Mouse (Mus musculus) lung, postnatal 0 days (tissue): ENCODE measurements at regions not wholly inside any gene's neighbourhood (a gene's known extent, or its start where the extent isn't known, plus 50 kb on each side); places are given as distances from the start of the nearest gene placed in this dataset.
A peak's percentile ranks its signal among the peaks of the same experiment; 100 is the strongest.

Source experiments
- ATAC-seq: fragments of 200-750 bp; cut with Nextera tagmentation; 2 replicates; pipeline ENCODE4 v1.8.0; 2017; ENCODE audit warnings: moderate library complexity
- DNase-seq: peaks from one replicate; pipeline ENCODE4 v3.0.0-alpha.2; 2016; ENCODE audit warnings: low spot score
- H3K27ac ChIP-seq: fragments of 300-500 bp; sonication (generic); 2 replicates; pipeline ENCODE4 v1.5.1; 2014; ENCODE audit warnings: antibody characterized with exemption, mild to moderate bottlenecking, low read length, mixed read lengths
- H3K27me3 ChIP-seq: fragments of 300-500 bp; sonication (generic); replicated peaks from 2 replicates; pipeline ENCODE4 v1.6.1; 2014; ENCODE audit warnings: low read length, mixed read lengths; ENCODE audit not compliant: insufficient read depth
- H3K36me3 ChIP-seq: fragments of 300-500 bp; sonication (generic); 2 replicates; pipeline ENCODE4 v1.6.1; 2014; ENCODE audit warnings: low read length, mixed read lengths; ENCODE audit not compliant: insufficient read depth
- H3K4me1 ChIP-seq: fragments of 300-500 bp; sonication (generic); 2 replicates; pipeline ENCODE4 v1.6.1; 2014; ENCODE audit warnings: antibody characterized with exemption, low read depth, low read length, mixed read lengths; ENCODE audit not compliant: insufficient read depth
- H3K4me2 ChIP-seq: fragments of 300-500 bp; sonication (generic); replicated peaks from 2 replicates; pipeline ENCODE4 v1.6.1; 2014; ENCODE audit warnings: low read depth, mild to moderate bottlenecking, low read length, moderate library complexity, mixed read lengths
- H3K4me3 ChIP-seq: fragments of 300-500 bp; sonication (generic); 2 replicates; pipeline ENCODE4 v1.5.1; 2014; ENCODE audit warnings: low read depth, low read length
- H3K9ac ChIP-seq: fragments of 300-500 bp; sonication (generic); replicated peaks from 2 replicates; pipeline ENCODE4 v1.6.1; 2014; ENCODE audit warnings: low read depth, mild to moderate bottlenecking
- H3K9me3 ChIP-seq: fragments of 300-500 bp; sonication (generic); 2 replicates; pipeline ENCODE4 v1.6.1; 2016; ENCODE audit warnings: low read length, mixed read lengths
- CTCF ChIP-seq: IDR thresholded peaks from 2 replicates; pipeline ENCODE4 v1.5.1; 2016; ENCODE audit warnings: antibody characterized with exemption, mild to moderate bottlenecking
- EP300 ChIP-seq: IDR thresholded peaks from 2 replicates; pipeline ENCODE4 v1.6.1; 2016; ENCODE audit warnings: antibody characterized with exemption, mild to moderate bottlenecking, control low read depth
- WGBS: fragments of 180-500 bp; shearing (Covaris S2); extraction: QIAGEN DNeasy Blood & Tissue Kit; methylation state at CpG from one replicate; pipeline ENCODE4 v1.1.7; 2014; 5-methylcytosine and 5-hydroxymethylcytosine counted together

DNA sequence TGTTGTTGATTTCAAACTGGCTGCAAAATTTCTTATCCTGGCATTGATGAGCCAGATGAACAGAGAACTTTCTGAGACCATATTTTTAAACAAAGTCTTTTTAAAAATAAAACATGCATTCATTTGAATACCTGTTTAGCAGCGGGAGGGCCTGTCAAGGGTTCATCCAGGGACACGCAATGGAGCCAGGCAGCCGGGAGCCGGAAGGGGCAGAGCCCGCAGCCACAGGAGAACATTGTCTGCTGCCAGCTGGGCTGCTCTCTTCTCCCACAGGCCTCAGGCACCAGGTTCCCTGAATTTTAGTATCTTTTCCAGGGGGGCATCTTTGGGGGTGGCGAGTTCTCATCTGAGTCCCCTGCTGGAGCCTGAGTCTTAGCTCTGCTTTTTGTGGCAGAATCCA, 205.8 kb upstream of the Tprg start:
- ATAC-seq (no peak), DNase-seq (no peak)
- Histone ChIP-seq H3K4me2 (no peak overlapping the region), H3K4me1 (no peaks in the 10 kb centered on the region), H3K27ac (no peak overlapping the region), H3K36me3 (no peaks in the 10 kb centered on the region), H3K9me3 (no peaks in the 10 kb centered on the region), H3K9ac (no peak overlapping the region), H3K27me3 (no peaks in the 10 kb centered on the region), H3K4me3 (no peak overlapping the region)
- 94% methylated on average over 6 of the region's 6 CpGs for WGBS
- TF ChIP-seq CTCF (no peak), EP300 (no peak)

GRCm38 (mm10) chr16:25083729-25084128, 202.9 kb upstream of the Tprg start:
- H3K36me3 ChIP-seq = no peaks in the 10 kb centered on the region
- ATAC-seq (no peak), DNase-seq (no peak)
- H3K9ac ChIP-seq = no peak overlapping the region
- no peaks in the 10 kb centered on the region for H3K27me3 ChIP-seq
- no peak for TF ChIP-seq EP300
- no peak for TF ChIP-seq CTCF
- 62% methylated on average over 1 of the region's 1 CpGs for WGBS
- no peak overlapping the region for H3K4me2 ChIP-seq
- H3K4me3 ChIP-seq = no peak overlapping the region
- H3K27ac ChIP-seq = no peak overlapping the region
- H3K9me3 ChIP-seq = no peaks in the 10 kb centered on the region
- H3K4me1 ChIP-seq = no peaks in the 10 kb centered on the region

DNA sequence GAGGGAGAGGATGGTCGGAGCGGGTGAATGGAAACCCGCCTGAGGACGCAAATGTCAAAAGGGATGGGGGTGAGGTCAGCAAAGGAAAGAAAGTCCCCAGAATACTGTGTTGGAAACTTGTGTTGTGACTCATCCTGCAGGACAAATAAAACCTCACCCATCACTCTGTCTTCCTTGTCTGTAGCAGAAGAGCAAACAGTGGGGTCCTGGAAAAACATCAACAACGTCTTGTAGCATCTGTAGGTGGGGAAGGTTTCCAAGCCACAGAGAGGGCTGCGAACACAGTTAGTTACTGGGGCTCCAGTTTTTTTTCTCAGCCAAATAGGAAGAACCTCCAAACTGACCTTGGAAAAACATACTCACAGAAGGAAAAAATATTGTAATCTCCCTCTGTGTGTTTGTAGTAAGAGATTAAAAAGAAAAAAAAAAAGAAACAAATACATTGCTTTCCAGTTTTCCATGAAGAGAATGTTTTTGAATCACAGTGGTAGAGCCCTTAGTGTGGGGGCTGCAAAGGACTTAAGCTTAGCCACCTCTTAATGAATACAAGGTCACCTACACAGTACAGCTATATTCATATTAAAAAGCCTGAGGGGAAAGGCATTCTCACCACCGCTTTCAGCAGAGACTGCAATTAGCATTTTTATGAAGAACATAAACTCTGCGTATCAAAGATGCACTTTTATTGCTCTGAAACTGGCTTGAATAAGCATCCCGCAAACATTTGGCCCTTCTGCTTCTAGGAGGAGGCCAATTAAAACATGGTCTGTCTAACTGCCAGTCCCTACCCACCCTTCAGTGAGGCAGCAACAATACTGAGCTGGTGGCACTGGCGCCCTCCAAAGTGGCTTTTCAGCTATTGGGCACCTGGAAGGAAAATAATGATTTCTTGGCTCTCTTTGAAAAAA, 198.6 kb upstream of the Tprg start:
- no peak for ATAC-seq
- H3K4me3 ChIP-seq = no peak overlapping the region
- 81% methylated on average over 10 of the region's 10 CpGs for WGBS

GRCm38 (mm10) chr16:25088649-25089019, 198.0 kb upstream of the Tprg start:
- Histone ChIP-seq H3K4me3 (no peak overlapping the region), H3K9me3 (no peaks in the 10 kb centered on the region), H3K4me2 (no peak overlapping the region), H3K36me3 (no peaks in the 10 kb centered on the region), H3K27ac (no peak overlapping the region), H3K4me1 (no peaks in the 10 kb centered on the region), H3K27me3 (no peaks in the 10 kb centered on the region), H3K9ac (no peak overlapping the region)
- WGBS = 84% methylated on average over 2 of the region's 2 CpGs
- TF ChIP-seq EP300 = no peak
- no peak for TF ChIP-seq CTCF
- DNase-seq (no peak), ATAC-seq (no peak)

More for the DNA sequence above, 198.6 kb upstream of the Tprg start:
- Histone ChIP-seq H3K27ac (no peak overlapping the region), H3K4me2 (no peak overlapping the region), H3K27me3 (no peaks in the 10 kb centered on the region), H3K9me3 (no peaks in the 10 kb centered on the region), H3K36me3 (no peaks in the 10 kb centered on the region), H3K9ac (no peak overlapping the region), H3K4me1 (no peaks in the 10 kb centered on the region)
- DNase-seq = no peak
- TF ChIP-seq EP300 (no peak), CTCF (no peak)

DNA sequence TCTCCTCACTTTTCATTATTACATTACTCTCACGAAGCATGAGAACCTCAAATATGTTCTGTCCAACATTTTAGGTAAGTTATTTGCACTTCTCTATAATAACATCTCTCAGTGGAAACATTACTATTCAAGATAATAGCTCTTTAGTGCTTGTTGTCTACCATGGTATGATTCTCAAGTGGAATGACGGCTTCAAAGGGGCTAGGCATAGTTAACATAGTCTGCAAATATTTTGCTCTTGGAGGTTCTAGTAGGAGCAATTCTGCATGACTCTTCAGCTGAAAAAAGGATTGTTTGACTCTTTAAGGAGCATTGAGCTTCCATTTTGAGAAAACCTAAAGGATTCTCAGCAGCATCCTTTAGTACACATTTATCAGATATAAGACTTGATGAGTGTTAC, 182.5 kb upstream of the Tprg start:
- Histone ChIP-seq H3K27ac (no peak overlapping the region), H3K4me3 (no peak overlapping the region), H3K4me1 (no peaks in the 10 kb centered on the region), H3K36me3 (no peaks in the 10 kb centered on the region), H3K9ac (no peak overlapping the region), H3K9me3 (no peaks in the 10 kb centered on the region), H3K27me3 (no peaks in the 10 kb centered on the region), H3K4me2 (no peak overlapping the region)
- 60% methylated on average over 2 of the region's 2 CpGs for WGBS
- ATAC-seq = peak; percentile 69
- TF ChIP-seq CTCF = no peak
- peak; percentile 72; the same call in 1 of the 2 replicates for TF ChIP-seq EP300
- peak; percentile 23 for DNase-seq

- H3K27ac ChIP-seq = no peak overlapping the region
- DNase-seq (peak; percentile 16), ATAC-seq (peak; percentile 60; the same call in 1 of the 2 replicates)
- no peaks in the 10 kb centered on the region for H3K9me3 ChIP-seq
- no peaks in the 10 kb centered on the region for H3K27me3 ChIP-seq
- H3K4me1 ChIP-seq = no peaks in the 10 kb centered on the region
- no peak overlapping the region for H3K4me3 ChIP-seq
- WGBS = 48% methylated on average over 2 of the region's 2 CpGs
- H3K9ac ChIP-seq = no peak overlapping the region
- H3K36me3 ChIP-seq = no peaks in the 10 kb centered on the region
- TF ChIP-seq EP300 (no peak), CTCF (no peak)
- no peak overlapping the region for H3K4me2 ChIP-seq
Measured at GRCm38 (mm10) chr16:25104603-25105002, 182.0 kb upstream of the Tprg start.
